Mouse (Mus musculus): ENCODE results near the gene Kcne1l.

- no peak for TF ChIP-seq CTCF (IDR thresholded peaks at IDR 0.05)
- TF ChIP-seq EP300 (IDR thresholded peaks at IDR 0.05; ENCODE audit: insufficient read depth, low read depth, low read length): no peak
These were observed 30.1 kb upstream of the Kcne1l start for GRCm38 (mm10) chrX:142336207-142336606.
